Mouse (Mus musculus) lung, postnatal 14 days (tissue): ENCODE results near the gene Fam234b.

Source experiments
- DNase-seq: peaks from one replicate; pipeline ENCODE4 v3.0.0; 2021

Fam234b gene

DNA sequence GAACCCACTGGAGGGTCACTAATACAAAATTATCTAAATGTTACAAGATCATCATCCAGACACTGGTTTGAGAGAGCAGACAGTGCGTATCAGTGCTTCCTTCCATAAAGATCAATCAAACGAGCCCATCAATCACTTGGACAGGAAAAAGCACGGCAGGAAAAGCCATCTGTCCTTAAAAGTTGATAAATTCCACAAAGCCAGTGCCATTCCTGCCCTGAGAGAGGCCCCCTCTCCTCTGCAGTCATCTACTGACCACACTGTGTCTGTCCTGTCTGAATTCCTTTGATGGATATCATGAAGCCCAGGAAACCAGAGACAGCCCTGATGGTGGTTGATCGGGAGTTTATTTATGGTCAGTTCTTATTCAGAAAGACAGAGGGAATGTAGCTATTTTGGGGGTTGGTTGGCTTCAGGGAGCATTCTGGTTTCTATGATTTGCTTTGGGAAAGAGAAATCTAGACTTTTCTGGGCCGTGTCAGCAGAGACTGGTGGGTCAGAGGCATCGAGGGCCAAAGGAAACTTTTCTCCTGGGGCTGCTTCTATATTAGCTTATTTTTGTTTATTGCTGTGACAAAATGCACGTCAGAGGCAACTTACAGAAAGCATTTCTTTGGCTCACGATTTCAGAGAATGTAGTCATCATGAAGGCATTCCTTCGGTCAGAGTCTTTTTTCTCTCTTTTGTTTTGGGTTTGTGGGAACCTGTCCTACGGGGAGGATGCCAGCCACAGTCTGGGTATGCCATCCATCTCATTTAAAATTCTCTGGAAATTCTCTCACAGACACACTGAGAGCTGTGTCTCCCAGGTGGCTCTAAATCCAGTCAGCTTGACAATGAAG lies 10.5 kb upstream of the Fam234b start:
- no peak for DNase-seq

DNA sequence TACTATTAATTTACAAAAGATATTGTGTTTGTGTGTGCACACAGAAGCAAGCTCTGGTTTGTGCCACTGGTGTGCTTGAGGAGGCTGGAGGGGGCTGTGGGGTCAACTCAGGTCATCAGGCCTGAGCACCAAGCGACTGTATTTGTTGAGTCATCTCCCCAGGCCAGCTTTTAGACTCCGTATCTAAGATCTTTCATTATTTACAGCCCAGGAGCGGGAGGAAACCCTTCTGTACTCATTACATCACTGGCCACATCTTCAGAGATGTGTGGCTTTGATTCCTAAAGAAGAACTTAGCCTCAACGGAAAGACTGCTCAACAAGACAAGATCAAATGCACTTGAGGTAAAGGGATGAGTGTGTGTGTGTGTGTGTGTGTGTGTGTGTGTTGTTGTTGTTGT lies 9.1 kb upstream of the Fam234b start:
- DNase-seq, result no peak

DNA sequence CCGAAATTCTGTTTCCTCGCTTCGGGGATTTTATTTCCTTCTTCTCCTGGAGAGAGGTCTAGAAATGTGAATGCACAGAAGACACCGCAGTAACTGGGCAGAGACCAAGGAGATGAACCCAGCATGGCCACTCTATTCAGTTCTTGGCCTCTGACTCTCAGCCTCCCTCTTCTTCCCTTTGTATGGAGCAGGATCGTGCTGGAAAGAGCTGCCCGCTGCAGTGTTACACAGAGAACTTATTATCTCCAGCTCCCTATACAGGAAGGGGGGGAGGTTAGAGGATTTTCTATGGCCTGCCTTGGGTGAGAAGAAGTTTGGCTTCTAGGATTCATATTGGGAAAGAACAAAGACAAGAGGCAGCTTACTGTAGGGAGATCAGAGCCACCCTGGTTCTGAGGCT lies 7.7 kb upstream of the Fam234b start:
- DNase-seq, result no peak

DNA sequence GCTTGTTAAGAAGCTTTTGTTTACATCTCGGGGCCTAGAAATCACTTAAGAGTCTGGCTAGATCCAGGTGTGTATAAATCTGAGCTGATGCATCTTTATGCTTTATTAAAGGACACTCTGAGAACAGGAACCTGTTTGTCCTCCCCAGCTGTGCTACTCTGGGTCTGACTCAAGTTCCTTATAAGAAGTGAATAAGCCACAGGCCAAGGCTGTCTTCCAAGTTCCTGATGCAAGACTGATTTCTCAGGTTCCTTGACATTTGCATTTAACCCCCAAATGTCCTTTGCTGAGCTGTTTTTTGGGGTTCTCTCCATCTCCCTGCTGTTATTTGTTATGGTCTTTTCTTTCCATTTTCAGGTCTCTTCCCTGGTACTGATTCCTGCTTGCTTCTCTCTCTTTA lies 5.9 kb upstream of the Fam234b start:
- DNase-seq, result no peak

DNA sequence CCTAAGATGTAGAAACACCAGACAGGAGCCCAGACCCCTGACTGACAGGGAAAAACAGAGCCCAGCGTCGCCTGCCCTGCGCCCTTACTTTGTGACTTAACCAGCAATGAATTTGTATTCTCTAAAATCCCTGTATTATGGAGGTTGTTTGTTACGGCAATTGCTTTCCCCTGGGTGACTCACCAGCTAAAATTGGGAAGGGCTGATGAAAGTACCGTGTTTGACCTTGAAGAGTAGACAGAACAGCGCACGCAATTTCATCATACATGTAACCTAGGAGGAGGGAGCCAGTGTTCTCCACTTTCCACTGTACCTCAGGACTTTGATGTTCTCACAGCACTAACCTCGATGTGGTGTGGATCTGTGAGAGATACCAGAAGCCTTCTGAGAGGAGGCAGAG lies 4.8 kb upstream of the Fam234b start:
- no peak for DNase-seq

DNA sequence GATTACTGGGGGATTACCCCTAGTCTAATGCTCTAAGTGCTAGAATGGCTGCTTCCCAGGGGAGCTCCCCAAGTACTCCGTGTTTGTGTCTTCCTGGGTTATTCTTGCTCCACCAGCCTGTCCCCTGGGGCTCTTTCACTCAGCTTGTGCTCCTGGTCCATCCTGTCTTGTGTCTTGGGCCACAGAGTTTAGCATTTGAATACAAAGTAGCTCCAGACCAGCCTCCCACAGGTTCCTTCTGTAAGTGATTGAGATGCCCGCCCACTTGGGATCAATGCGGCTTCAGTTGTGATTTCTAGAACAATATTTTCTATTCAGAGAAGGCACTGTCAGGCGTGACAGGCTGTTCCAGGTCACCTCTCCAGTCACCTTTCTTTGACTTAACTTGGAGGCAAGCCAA lies 4.0 kb upstream of the Fam234b start:
- DNase-seq, result no peak

DNA sequence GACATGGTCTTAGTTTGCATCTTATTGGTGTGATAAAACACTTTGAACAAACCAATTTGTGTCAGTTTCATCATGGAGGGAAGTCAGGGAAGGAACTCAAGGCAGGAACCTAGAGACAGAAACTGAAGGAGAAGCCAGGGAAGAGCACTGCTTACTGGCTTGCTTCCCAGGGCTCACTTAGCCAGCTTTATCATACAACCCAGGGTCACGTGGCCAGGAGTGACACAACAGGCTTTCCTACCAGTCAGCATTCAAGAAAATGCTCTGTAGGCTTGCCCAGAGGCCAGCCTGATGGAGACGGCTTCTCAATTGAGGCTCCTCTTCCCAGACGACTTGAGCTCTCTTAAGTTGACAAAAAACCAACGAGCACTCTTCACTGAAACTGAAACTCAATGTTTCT lies 2.9 kb upstream of the Fam234b start:
- DNase-seq, result no peak

DNA sequence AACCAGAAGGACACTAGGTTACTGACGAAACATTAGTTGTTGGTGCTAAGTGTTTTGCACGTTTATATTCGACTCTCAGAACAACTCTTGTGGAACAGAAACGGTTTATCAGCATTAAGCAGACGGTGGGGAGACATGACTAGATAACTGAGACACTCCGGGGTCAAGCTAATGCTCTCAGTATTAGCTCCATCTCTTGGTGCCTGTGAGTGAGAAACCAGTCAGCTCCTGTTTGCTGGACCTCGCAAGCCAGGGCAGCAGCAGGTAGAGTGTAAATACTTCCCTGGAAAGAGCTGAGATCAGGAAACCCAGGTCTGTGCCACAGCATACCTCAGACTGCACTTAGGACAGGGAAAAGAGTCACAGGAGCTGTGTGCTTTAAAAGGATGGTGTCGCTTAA lies 1.1 kb upstream of the Fam234b start:
- no peak for DNase-seq

DNA sequence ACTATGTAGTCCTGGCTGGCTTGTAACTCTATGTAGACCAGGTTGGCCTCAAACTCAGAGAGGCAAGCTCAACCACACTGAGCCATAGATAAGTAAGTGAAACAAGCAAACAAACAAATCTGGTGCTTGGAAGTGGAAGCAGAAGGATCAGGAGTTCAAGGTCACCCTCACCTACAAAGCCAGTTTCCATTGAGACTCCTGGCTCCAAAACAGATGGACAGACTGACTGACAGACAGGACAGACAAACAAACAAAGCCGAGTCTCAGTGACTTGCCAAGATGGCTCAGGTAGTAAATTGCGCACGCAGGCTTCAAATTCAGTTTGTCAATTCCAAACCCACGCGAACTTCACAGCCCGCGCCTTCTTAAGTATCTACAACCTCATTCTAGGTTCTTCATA lies 331 bp upstream of the Fam234b start:
- no peak for DNase-seq

DNA sequence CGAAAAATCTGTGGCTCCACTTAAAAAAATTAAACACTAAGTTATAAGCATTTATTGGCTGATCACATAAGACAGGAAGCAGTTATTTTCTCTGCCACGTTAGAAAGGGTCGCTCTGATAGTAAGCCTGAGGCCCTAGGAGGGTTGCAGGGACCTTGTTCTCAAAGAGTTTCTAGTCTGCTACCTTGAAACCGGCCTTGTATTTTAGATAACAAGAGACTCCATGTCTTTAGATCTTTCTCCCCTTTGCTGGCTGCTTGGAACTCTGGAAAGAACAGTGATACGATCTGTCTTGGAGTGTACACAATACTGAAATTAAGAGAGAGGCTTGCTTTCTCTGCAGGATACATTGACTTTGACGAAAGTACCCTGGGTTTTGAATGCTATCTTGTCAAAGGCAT lies 949 bp downstream of the Fam234b start:
- no peak for DNase-seq

DNA sequence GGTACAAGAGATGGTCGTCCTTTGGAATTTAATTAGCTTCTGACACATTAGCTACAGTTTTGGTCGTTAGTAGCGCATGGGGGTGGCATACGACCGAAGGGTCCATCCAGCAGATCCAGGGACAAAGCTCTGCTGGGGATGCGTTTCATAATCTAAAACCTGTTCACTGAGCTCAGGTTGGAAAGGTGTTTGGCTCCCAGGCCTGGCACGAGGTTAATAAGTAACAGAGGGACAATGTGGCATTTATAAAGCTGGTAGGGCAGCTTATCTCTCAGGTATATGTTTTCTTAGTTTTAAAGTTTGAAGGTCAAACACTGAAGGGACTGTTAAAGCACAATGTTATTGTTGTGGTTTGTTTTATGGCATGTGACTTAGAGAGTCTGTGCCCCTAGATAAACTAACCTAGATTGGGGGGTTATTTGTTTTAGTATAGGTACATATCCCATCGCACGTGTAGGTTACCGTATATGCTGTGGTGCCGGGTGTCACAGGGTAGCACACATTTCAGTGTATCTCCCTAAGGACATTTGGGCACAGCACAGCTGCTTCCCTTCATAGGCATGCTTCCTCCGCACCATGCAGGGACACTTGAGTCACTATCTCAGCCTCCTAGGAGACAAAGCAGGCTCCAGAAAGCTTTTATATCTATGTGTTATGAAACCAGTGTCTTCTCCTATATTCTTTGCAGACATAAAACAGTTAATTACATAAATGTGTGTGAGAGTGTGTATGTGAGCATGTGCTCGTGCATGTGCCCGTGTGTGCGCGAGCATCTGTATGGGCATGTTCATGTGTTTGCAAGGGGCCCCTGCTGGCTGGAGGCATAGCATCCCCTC lies 2.6 kb downstream of the Fam234b start:
- no peak for DNase-seq

DNA sequence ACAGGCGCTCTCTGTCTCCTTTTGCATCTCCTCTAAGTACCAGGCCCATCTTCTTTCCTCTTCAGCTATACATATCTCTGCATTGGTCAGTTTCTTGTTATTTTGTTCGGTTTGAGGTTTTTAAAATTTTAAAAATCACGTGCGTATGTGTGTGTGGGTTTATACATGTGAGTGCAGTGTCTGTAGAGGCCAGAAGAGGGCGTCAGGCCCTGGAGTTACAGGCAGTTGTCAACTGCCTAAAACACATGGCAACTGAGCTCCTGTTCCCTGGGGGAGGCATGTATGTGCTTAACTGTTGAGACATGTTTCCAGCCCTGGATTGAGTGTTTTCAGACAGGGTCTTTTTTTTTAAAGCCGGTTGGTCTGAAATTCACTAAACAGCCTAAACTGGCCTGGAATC lies 4.9 kb downstream of the Fam234b start:
- no peak for DNase-seq

DNA sequence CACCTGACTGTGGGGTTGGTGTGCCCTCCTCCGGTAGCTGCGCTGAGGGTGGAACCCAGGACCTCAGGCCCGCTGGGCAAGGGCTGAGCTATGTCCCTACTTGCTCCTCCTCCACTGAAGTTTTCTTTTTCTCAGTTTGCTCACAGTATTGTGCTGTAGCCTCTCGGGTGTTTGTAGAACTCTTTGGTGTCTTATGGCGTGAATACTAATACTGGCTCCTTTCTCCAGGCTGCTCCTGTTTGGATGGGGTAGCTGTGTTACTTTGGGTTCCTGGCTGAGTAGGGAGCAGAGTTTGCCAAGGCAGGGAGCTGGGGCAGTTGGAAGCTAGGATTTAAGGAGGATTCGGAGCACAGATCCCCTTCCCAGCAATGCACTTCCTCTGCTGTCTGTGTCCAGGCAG lies 6.0 kb downstream of the Fam234b start:
- no peak for DNase-seq

DNA sequence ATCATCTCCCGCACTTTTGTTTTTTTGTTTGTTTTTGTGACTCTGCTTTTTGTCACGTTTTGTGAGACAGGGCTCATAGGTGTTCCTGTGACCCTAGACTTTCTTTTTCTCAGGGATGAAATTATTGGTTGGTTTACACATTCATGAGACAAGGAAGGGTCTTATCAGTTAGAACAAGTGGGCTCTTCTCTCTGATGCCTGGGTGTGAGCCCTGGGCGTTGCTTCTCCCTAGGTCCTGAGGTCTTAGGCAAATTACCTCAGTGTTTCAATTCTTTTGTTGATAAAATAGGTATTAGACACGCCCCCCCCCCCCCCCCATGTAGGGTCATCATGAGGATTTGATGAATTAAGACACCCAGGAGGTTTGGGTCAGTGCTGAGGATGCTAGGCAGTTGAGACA lies 7.1 kb downstream of the Fam234b start:
- no peak for DNase-seq

DNA sequence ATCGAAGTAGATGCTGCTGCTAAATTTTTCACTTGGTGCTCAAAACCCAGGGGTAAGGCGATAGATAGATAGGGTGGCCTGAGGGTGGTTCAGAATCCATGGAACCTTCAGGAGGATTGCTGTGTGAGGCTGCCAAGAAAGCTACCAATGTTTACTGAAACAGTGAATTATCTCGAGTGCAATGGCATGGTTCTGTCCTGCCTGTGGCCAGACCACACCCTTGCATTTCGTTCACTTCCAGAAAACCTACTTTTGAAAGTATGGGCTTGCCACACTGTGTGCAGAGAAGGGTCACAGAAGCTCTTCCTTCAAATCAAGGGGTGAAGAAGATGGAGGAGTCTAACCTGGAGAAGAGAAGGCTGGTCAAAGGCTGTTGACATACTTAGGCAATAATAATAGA lies 8.0 kb downstream of the Fam234b start:
- no peak for DNase-seq

DNA sequence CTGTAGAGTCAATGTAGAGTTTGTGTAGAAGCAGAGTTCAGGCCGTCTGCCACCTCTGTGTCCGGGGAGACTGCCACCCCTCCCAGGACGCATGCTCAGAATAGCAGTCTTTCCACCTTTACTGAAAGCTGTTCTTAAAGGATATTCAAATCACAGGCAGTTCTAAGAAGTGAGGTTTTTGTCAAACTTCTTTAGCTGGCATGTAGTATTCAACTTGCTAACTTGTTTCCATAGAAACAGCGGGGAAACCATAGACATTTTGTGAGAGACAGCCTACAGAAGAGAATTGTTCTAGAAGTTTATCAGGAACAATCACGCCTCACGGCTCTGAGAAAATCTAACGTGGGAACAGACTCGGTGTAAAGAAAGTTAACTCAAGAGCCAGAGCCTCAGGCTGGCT lies 9.1 kb downstream of the Fam234b start:
- no peak for DNase-seq

DNA sequence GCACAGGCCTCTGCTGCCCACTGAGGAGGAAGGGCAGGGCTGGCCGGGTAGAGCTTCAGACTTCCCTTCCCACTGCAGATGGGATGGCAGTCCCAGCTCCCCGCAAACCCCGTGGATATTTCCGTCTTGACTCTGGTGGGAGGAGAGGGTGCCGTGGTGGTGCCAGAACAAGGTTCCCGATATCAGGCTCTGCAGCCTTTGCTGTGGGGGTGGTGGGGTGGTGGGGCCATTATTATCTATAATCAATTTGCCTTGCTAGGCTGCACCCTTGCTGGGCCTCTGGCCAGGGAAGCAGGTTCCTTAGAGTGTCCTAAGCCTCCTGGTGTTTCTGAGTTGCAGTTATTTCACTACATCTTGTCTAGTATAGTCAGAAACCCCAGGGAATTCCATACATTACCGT lies 13.4 kb downstream of the Fam234b start:
- no peak for DNase-seq

DNA sequence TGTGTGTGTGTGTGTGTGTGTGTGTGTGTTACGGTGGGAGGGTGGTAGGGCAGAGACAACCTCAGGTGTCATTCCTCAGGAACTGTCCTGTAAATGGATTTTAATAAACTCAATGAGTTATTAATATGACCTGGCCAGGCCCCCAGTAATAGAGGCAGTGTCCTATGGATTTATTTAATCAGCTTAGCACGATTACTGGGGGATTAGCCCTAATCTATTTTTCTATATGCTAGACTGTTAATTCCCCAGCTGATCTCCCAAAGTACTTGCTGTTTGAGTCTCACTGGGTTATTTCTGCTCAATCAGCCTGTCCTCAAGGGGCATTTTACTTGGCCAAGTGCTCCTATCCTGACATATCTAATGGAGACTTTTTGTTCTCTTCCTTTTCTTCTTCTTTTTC lies 14.9 kb downstream of the Fam234b start:
- DNase-seq, result no peak

DNA sequence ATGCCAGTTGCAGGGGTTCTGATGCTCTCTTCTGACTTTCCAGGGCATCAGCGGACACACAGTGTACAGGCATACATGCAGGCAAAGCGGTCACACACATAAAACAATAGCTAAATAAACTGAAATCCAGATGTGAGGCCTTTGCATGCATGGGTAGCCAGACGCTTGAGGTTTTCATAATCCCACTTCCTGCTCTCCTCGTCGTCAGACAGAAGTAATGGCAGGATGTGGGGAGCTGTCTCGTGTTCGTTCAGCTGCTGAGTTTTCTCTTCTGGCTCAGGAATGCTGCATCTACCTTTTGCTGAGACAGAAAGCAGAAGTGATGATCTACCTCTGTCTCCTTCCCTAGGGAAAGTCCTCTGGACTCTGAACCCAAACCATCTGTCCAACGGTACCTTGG lies 20.6 kb downstream of the Fam234b start:
- DNase-seq, result no peak

DNA sequence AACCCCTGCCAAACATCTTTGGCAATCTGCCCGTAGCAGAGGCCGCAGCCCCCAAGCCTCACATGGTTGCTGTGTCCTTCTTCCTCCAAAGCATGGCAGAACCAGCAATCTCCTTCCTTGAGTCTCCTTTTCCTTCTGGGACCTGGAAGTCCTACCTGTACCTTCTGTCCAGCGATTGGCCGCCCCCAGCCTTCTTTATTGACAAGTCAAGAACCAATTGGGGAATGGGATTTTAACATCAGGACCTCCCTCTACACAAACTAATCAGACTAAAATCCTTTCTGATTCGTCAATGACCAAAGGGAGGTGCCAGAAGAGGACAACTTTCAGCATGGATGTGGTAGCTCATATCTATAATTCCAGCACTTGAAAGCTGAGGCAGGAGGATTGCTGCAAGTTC lies 22.1 kb downstream of the Fam234b start:
- no peak for DNase-seq

DNA sequence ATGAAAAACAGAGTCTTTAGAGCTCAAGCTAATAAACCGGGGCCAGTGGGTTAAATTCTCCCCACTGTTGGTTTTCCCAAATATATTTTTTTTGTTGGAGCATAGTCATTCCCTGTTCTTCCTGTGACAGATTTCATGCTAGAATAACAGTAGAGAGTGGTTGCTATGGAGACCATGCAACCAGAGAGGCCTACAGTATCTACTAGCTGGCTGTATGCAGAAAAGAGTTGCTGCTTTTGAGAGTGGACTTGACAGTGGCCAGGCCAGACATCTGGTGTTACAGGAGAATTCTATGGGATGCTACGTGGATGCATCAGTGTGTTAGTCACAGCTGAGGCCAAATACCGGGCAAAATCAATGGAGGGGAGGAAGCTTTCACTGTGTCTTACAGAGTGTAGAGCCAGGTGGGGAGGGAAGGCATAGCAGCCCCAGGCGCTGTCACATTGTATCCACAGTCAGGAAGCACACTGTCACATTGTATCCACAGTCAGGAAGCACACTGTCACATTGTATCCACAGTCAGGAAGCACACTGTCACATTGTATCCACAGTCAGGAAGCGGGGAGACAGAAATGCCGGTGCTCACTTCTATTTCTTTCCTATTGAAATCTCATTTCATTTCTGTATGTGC lies 26.1 kb downstream of the Fam234b start:
- DNase-seq, result no peak

DNA sequence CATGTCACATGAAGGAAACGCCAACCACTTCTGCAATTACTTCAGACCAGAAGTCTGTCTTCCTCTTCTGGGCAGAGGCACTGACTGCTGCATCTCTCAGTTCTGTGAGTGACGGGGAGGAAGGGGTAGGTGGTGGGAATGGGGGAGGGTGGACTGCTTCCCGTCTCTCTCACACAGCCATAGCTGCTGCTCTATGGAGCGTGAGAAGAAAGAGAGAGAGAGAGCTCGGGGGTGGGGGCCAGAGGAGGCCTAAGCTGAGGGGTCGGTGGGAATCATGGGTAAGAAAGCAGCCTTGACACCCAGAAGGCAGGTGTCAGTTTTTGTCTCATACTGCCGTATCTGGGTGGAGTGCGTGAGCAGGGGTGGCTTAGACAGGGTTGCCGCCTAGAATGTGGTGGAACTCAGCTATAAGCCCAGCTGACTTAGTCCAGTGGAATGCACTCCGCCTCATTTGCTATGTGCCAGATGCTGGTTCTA lies 30.7 kb downstream of the Fam234b start:
- DNase-seq, result no peak

DNA sequence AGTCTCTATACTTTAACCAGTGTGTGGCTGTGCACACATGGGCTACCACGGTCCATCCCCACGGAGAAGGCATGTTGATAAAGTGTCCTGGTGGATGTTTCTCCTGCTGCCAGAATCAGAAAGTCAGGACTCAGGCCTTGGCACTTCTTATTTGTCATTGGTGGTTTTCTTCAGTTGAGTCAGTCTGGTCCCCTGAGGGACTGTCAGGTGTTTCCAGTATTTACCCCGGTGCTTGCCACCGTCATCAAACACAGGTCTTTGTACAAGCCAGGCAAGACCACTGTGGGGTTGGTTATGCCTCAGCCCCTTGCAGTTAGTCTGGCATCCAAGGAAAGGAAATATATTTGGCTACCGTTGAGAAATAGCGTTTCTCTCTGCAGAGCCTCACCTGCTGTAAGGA lies 32.8 kb downstream of the Fam234b start:
- DNase-seq, result no peak
